Mouse (Mus musculus): ENCODE measurements around the gene Irf8. TPM values are rescaled to one million over a fixed set of nuclear protein-coding genes. Genes with fewer than 3 reads are reported as not detected.

Irf8 gene
- polyA plus RNA-seq, 1 experiment, result not detected

DNA sequence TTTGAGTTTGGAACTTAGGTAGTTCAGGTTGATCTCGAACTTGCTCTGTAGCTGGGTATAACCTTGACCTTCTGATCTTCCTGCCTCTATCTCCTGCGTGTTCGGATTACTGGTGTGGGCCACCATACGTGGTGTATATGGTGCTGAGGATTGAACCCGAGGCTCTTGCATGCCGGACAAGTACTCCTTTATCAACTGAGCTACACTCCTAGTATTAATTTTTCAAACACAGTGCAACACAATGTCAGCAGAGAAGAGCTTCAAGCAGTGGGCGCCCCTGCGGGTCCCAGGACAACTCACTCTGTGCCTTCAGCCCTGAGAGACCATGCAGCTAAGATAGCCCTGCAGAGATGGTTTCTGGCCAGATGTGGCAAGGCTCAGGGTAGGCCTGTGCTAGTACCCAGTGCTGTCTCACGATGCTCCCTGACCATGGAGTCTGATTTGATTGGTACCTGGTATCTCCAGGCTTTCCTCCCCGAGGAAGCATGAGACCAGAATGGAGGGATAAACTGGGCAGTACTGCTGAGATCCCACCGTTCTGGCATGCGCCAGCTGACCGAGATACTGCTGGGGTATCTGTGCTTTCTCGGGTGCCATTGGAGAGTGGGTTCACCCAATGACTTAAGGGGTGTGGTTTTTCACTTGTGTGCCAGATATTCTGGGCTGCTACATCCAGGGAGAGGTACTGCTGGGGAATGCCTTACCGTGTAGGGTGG is 5.8 kb downstream of the Irf8 start:
- Histone ChIP-seq H3K27ac (ENCODE audit: insufficient read depth, low read depth, low read length) (no peak overlapping the region), H3K4me3 (ENCODE audit: insufficient read depth, low read depth, low read length) (no peak overlapping the region), H3K4me1 (ENCODE audit: control insufficient read depth, insufficient read depth, low read length) (0 out of 2 replicates have a peak, but pooled peaks cover 3% of the 10 kb centered on the region)
- TF ChIP-seq CTCF (IDR thresholded peaks at IDR 0.05; ENCODE audit: insufficient read depth, low read depth, low read length) (no peak), POLR2A (IDR thresholded peaks at IDR 0.05; ENCODE audit: insufficient read depth, low read depth, low read length) (no peak)
- WGBS, result 97% methylated on average over 15 of the region's 15 CpGs

DNA sequence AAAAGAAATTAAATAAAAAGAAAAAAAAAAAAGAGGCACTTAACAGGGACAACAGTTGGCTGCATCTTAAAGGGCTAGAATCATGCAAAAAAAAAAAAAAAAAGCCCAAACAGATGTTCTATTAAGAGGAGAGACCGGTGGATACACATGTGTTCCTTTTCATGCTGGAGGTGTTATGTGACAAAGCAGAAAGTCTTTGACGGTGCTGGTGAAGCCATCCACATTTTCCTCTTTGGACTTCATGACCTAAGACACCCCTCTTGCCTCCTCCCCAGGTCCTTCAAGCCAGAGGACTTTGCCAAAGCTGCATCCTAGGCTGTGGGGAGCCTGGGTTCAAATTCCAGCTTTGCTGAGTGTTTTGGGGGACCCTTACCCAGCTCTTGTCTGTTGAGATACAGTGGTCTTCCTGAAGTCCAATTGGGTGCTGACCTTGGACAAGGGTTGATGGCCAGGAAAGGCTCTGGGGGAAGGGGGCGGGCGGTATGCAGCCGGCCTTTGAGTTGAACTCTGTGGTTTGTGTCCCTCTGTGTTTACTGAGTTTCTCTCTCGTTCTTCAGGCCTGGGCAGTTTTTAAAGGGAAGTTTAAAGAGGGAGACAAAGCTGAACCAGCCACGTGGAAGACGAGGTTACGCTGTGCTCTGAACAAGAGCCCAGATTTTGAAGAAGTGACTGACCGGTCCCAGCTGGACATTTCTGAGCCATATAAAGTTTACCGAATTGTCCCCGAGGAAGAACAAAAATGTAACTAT is 7.2 kb downstream of the Irf8 start:
- 0 out of 2 replicates have a peak, but pooled peaks cover 3% of the 10 kb centered on the region for H3K4me1 ChIP-seq (ENCODE audit: control insufficient read depth, insufficient read depth, low read length)
- H3K4me3 ChIP-seq (ENCODE audit: insufficient read depth, low read depth, low read length), result no peak overlapping the region
- TF ChIP-seq CTCF (IDR thresholded peaks at IDR 0.05; ENCODE audit: insufficient read depth, low read depth, low read length), result no peak
- no peak for TF ChIP-seq POLR2A (IDR thresholded peaks at IDR 0.05; ENCODE audit: insufficient read depth, low read depth, low read length)
- no peak overlapping the region for H3K27ac ChIP-seq (ENCODE audit: insufficient read depth, low read depth, low read length)
- 56% methylated on average over 12 of the region's 12 CpGs for WGBS

DNA sequence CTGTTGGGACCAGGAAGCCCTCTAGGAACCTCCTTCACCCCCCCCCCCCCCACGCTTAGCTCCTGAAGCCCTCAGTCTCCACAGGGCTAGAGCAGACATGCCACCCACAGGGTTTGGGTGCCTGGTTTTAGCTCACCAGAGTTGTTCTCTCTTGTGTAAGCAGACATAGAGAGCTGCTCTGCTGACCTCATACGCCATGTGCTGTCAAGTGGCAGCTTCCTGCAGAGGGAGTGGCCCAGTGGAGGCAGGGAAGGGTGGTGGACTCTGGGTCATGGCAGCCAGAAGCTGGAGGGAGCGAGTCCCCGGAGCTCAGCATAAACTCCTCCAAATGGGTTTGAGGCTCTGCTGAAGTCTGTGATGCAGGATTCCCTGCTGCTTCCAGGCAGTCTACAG is 7.7 kb downstream of the Irf8 start:
- Histone ChIP-seq H3K4me3 (ENCODE audit: insufficient read depth, low read depth, low read length) (no peak overlapping the region), H3K4me1 (ENCODE audit: control insufficient read depth, insufficient read depth, low read length) (0 out of 2 replicates have a peak, but pooled peaks cover 3% of the 10 kb centered on the region), H3K27ac (ENCODE audit: insufficient read depth, low read depth, low read length) (no peak overlapping the region)
- no peak for TF ChIP-seq CTCF (IDR thresholded peaks at IDR 0.05; ENCODE audit: insufficient read depth, low read depth, low read length)
- no peak for TF ChIP-seq POLR2A (IDR thresholded peaks at IDR 0.05; ENCODE audit: insufficient read depth, low read depth, low read length)
- WGBS, result 71% methylated on average over 4 of the region's 4 CpGs

DNA sequence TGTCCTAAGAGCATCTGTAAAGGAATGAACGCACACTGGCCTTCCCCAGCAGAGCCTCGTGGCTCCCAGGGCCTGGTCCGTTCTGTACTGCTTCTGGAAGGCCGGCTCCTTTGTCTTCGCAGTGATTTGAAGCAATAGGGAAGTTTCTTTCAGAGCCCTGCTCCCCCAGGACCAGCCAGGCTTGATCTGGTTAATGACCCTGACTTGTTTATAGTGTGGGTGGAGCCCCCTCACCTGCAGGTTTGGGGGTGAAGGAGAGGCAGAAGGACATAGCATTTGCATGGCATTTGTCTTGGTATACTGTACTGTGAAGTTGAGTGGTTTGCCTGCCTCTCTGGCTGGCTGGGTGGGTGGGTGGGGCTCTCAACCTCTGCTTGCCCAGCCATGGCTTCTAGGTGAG is 8.3 kb downstream of the Irf8 start:
- H3K27ac ChIP-seq (ENCODE audit: insufficient read depth, low read depth, low read length), result no peak overlapping the region
- 0 out of 2 replicates have a peak, but pooled peaks cover 3% of the 10 kb centered on the region for H3K4me1 ChIP-seq (ENCODE audit: control insufficient read depth, insufficient read depth, low read length)
- TF ChIP-seq CTCF (IDR thresholded peaks at IDR 0.05; ENCODE audit: insufficient read depth, low read depth, low read length) (no peak), POLR2A (IDR thresholded peaks at IDR 0.05; ENCODE audit: insufficient read depth, low read depth, low read length) (no peak)
- WGBS, result 69% methylated on average over 5 of the region's 5 CpGs
- H3K4me3 ChIP-seq (ENCODE audit: insufficient read depth, low read depth, low read length), result no peak overlapping the region

DNA sequence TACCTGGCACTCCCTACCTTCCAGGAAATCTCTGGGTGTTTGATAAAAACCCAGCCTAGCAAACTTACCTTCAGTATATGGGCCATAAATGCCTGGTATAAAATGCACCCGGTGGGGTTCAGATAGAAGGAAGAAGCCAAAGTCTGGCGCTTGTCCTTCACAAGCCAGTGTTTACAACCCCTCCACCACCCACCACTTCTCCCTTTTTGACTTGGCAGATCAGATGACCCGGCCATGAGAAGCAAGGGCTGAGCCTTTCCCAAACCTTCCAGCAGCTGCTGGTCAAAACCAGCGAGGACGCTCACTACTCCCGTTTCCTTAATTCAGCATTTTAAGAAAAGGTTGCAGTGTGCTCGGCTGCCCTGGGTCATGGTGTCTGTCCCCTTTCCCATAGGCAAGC is 9.1 kb downstream of the Irf8 start:
- H3K4me3 ChIP-seq (ENCODE audit: insufficient read depth, low read depth, low read length), result no peak overlapping the region
- TF ChIP-seq CTCF (IDR thresholded peaks at IDR 0.05; ENCODE audit: insufficient read depth, low read depth, low read length) (no peak), POLR2A (IDR thresholded peaks at IDR 0.05; ENCODE audit: insufficient read depth, low read depth, low read length) (no peak)
- no peak overlapping the region for H3K27ac ChIP-seq (ENCODE audit: insufficient read depth, low read depth, low read length)
- WGBS, result 86% methylated on average over 7 of the region's 7 CpGs
- 0 out of 2 replicates have a peak, but pooled peaks cover 3% of the 10 kb centered on the region for H3K4me1 ChIP-seq (ENCODE audit: control insufficient read depth, insufficient read depth, low read length)

DNA sequence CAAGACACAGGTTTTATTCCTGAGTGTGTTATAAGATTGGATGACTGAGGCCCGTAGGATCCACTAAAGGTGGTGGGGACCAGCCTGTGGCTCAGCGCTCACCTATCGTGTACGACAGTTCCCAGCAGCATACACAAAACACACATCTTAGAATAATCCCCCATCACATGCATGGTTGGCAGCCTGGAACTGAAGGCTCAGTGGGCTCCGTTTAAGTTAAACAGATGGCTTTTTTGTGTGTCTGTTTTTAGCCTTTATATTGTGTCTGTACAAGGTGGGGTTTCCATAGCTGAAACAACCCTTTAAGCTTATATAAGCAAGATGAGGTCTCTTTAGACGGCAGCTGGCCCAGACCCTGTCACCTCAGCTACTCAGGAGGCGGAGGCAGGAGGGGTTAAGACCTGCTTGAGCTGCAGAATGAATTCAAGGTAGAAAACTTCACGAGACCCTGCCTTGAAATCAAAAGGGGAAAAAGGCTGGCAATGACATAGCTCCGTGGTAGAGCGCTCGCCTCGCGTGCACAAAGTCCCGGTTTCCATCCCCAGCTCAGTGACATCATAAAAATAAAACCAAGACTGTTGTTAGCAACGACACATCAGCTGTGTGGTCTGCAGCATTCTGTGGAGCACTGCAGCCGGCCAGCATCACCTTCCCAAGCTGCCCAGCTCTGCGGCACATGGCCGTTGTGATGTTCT is 10.0 kb downstream of the Irf8 start:
- TF ChIP-seq CTCF (IDR thresholded peaks at IDR 0.05; ENCODE audit: insufficient read depth, low read depth, low read length) (no peak), POLR2A (IDR thresholded peaks at IDR 0.05; ENCODE audit: insufficient read depth, low read depth, low read length) (no peak)
- H3K4me1 ChIP-seq (ENCODE audit: control insufficient read depth, insufficient read depth, low read length), result 0 out of 2 replicates have a peak, but pooled peaks cover 3% of the 10 kb centered on the region
- H3K27ac ChIP-seq (ENCODE audit: insufficient read depth, low read depth, low read length), result no peak overlapping the region
- H3K4me3 ChIP-seq (ENCODE audit: insufficient read depth, low read depth, low read length), result no peak overlapping the region
- WGBS, result 84% methylated on average over 18 of the region's 18 CpGs

DNA sequence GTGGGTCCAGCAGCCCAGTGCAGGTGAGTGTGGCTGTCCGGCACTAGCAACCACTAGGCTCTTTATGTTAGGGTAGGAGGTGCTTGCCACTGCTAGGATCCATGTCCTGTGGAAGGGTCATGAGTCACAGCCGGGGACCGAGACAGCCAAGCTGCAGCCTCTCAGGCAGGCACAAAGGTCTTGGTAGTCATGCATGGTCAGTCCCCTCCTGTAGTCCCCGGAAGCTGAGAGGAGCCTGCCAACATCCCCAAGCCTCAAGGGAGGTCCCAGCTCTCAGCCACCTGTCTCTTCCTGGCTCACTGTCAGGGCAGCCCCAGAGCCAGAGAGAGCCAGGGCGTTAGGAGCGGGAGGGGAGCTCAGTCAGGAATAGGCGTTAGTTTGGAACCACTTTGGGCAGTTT is 11.1 kb downstream of the Irf8 start:
- H3K4me1 ChIP-seq (ENCODE audit: control insufficient read depth, insufficient read depth, low read length), result peaks cover 9% of the 10 kb centered on the region; the same call in 1 of the 2 replicates
- H3K4me3 ChIP-seq (ENCODE audit: insufficient read depth, low read depth, low read length), result no peak overlapping the region
- 91% methylated on average over 7 of the region's 7 CpGs for WGBS
- H3K27ac ChIP-seq (ENCODE audit: insufficient read depth, low read depth, low read length), result no peak overlapping the region
- TF ChIP-seq POLR2A (IDR thresholded peaks at IDR 0.05; ENCODE audit: insufficient read depth, low read depth, low read length) (no peak), CTCF (IDR thresholded peaks at IDR 0.05; ENCODE audit: insufficient read depth, low read depth, low read length) (no peak)

DNA sequence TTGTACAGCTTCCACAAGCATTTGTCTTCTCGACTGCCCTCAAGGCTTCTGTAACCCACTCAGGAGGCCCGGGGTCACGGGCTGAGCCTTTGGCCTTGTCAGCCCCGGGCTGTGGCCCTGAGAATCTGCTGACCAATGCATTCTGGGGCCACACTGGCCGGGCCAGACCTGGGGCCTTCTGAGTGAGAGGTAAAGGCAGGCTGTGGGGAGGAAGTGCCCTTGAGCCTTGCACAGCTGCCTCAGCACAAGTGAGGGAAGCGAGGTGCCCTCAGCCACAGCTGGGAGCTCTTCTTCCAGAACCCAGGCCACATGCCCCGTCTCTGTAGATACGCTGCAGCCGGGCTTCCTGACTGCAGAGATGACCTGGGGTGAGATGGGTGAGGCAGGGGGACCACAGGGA is 14.5 kb downstream of the Irf8 start:
- Histone ChIP-seq H3K4me1 (ENCODE audit: control insufficient read depth, insufficient read depth, low read length) (peaks cover 6% of the 10 kb centered on the region; the same call in 1 of the 2 replicates), H3K27ac (ENCODE audit: insufficient read depth, low read depth, low read length) (no peak overlapping the region), H3K4me3 (ENCODE audit: insufficient read depth, low read depth, low read length) (no peak overlapping the region)
- WGBS, result 88% methylated on average over 9 of the region's 9 CpGs
- TF ChIP-seq CTCF (IDR thresholded peaks at IDR 0.05; ENCODE audit: insufficient read depth, low read depth, low read length) (no peak), POLR2A (IDR thresholded peaks at IDR 0.05; ENCODE audit: insufficient read depth, low read depth, low read length) (no peak)

All from olfactory bulb, adult 2 months (tissue).